In the genomic region with DNA sequence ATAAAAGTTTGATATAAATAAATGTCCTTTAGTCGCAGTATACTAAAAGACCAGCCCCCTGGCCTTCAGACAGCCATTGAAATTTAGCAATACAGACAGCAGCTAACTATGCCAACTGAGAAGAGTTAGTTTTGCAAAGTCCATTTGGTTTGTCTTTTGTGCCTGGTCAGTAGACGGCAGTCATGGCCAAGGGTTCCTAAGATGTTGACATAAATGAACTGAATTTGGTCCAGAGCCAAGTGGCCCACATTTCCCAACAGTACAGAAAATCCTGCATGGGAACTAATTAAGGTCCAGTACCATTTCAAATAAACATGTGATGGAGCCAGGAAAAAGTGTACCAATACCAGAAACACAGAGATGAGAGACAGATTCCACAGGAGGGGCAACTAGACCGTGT, we compare ENCODE assay signal across 19 mouse cellular contexts.
DNase-seq lines count a peak whose midpoint lies in the region; ATAC-seq and TF ChIP-seq lines count a peak whose summit lies in the region.
"Had no signal": no experiment of that assay in that cellular context is flagged by ENCODE, and none has a peak within 500 bp of the region (broad histone marks: within the 10 kb centered on the region; RNA-seq: fewer than 3 reads in every experiment).

No protein-coding gene starts in this region.

- TF ChIP-seq CTCF in brain, embryonic 14.5 days (IDR thresholded peaks at IDR 0.05; ENCODE audit: borderline replicate concordance, extremely low read depth, insufficient read depth, insufficient read length), result no peak

- H3K9ac ChIP-seq in embryonic facial prominence, embryonic 14.5 days (ENCODE audit: low read depth, low read length), result no peak overlapping the region
- H3K9ac ChIP-seq in kidney, embryonic 15.5 days, result no peak overlapping the region
- H3K9ac ChIP-seq: hindbrain, embryonic 15.5 days; midbrain, embryonic 13.5 days; stomach, embryonic 15.5 days had no signal

- no peaks in the 10 kb centered on the region for H3K4me1 ChIP-seq in embryonic facial prominence, embryonic 14.5 days (ENCODE audit: control insufficient read depth, insufficient read depth, low read length)
- no peaks in the 10 kb centered on the region for H3K4me1 ChIP-seq in embryonic facial prominence, embryonic 10.5 days
- no peaks in the 10 kb centered on the region for H3K4me1 ChIP-seq in kidney, embryonic 15.5 days
- H3K4me1 ChIP-seq: hindbrain, embryonic 15.5 days; midbrain, embryonic 13.5 days; stomach, embryonic 15.5 days had no signal

- 74% methylated on average over 3 of the region's 3 CpGs for WGBS in embryonic facial prominence, embryonic 14.5 days
- WGBS in embryonic facial prominence, embryonic 10.5 days, result 91% methylated on average over 3 of the region's 3 CpGs
- 73% methylated on average over 3 of the region's 3 CpGs for WGBS in kidney, embryonic 15.5 days

- no peak overlapping the region for H3K4me2 ChIP-seq in embryonic facial prominence, embryonic 14.5 days (ENCODE audit: low read depth, low read length)
- H3K4me2 ChIP-seq in kidney, embryonic 15.5 days, result no peak overlapping the region
- H3K4me2 ChIP-seq: hindbrain, embryonic 15.5 days; liver, embryonic 11.5 days; midbrain, embryonic 13.5 days; stomach, embryonic 15.5 days had no signal

- intact Hi-C loops in gastrocnemius, postnatal 14 days (cut with DNase I; ENCODE audit: low total_unique reads), result no loop called here

- H3K9me3 ChIP-seq in embryonic facial prominence, embryonic 14.5 days (ENCODE audit: control insufficient read depth, low read length), result no peaks in the 10 kb centered on the region
- no peaks in the 10 kb centered on the region for H3K9me3 ChIP-seq in embryonic facial prominence, embryonic 10.5 days
- no peaks in the 10 kb centered on the region for H3K9me3 ChIP-seq in kidney, embryonic 15.5 days (replicated peaks)
- H3K9me3 ChIP-seq: heart, embryonic 10.5 days; hindbrain, embryonic 15.5 days; midbrain, embryonic 13.5 days; stomach, embryonic 15.5 days had no signal

- no peak overlapping the region for H3K27ac ChIP-seq in embryonic facial prominence, embryonic 14.5 days (replicated peaks; ENCODE audit: low read depth, low read length)
- H3K27ac ChIP-seq in embryonic facial prominence, embryonic 10.5 days (replicated peaks), result no peak overlapping the region
- no peak overlapping the region for H3K27ac ChIP-seq in kidney, embryonic 15.5 days
- H3K27ac ChIP-seq: gastrocnemius, adult 2 months; heart, embryonic 10.5 days; hindbrain, embryonic 15.5 days; layer of hippocampus, adult 2 months; midbrain, embryonic 13.5 days; stomach, embryonic 15.5 days had no signal

- no peak for TF ChIP-seq POLR2A in brain, embryonic 14.5 days (IDR thresholded peaks at IDR 0.05; ENCODE audit: borderline replicate concordance, extremely low read depth, insufficient read depth, insufficient read length, poor library complexity, severe bottlenecking)

- no peak for ATAC-seq in embryonic facial prominence, embryonic 14.5 days (ENCODE audit: low read depth)
- ATAC-seq in kidney, embryonic 15.5 days (replicated peaks; ENCODE audit: low FRiP score), result no peak
- ATAC-seq: forebrain, embryonic 16.5 days; midbrain, embryonic 13.5 days had no signal

- DNase-seq in embryonic facial prominence, embryonic 14.5 days (ENCODE audit: low spot score), result peak; percentile 4
- no peak for DNase-seq in embryonic facial prominence, embryonic 10.5 days (ENCODE audit: low spot score)
- DNase-seq in kidney, postnatal 36 days, result peak; percentile 35 to 53
- DNase-seq in brain, embryonic 14.5 days (ENCODE audit: low read depth), result peak; percentile 37
- DNase-seq in lung, postnatal 25 days (ENCODE audit: low spot score), result peak; percentile 29
- DNase-seq in gastrocnemius, postnatal 14 days, result no peak
- no peak for DNase-seq in layer of hippocampus, postnatal 36 days
- DNase-seq: cerebellum, postnatal 36 days; gastrocnemius, adult 2 months; left cerebral cortex, postnatal 4 days; spleen, adult 18-20 months had no signal

- no peaks in the 10 kb centered on the region for H3K27me3 ChIP-seq in embryonic facial prominence, embryonic 14.5 days (replicated peaks; ENCODE audit: control insufficient read depth, insufficient read depth, low read length)
- H3K27me3 ChIP-seq in embryonic facial prominence, embryonic 10.5 days (replicated peaks; ENCODE audit: low read depth, poor library complexity, severe bottlenecking), result no peaks in the 10 kb centered on the region
- H3K27me3 ChIP-seq in kidney, embryonic 15.5 days, result no peaks in the 10 kb centered on the region
- H3K27me3 ChIP-seq: hindbrain, embryonic 15.5 days; midbrain, embryonic 13.5 days; stomach, embryonic 15.5 days had no signal

- H3K36me3 ChIP-seq in embryonic facial prominence, embryonic 14.5 days (ENCODE audit: control insufficient read depth, insufficient read depth, low read length), result peaks cover 28% of the 10 kb centered on the region
- H3K36me3 ChIP-seq in embryonic facial prominence, embryonic 10.5 days (replicated peaks), result no peaks in the 10 kb centered on the region; the same call in 1 of the 2 replicates
- H3K36me3 ChIP-seq in kidney, embryonic 15.5 days, result peaks cover 52% of the 10 kb centered on the region
- H3K36me3 ChIP-seq: hindbrain, embryonic 15.5 days had no signal

- no peak overlapping the region for H3K4me3 ChIP-seq in embryonic facial prominence, embryonic 14.5 days (ENCODE audit: low read depth, low read length)
- no peak overlapping the region for H3K4me3 ChIP-seq in embryonic facial prominence, embryonic 10.5 days
- H3K4me3 ChIP-seq in kidney, embryonic 15.5 days (replicated peaks), result no peak overlapping the region
- H3K4me3 ChIP-seq: gastrocnemius, adult 2 months; heart, embryonic 10.5 days; hindbrain, embryonic 15.5 days; layer of hippocampus, adult 2 months; midbrain, embryonic 13.5 days; stomach, embryonic 15.5 days had no signal

Comparison
In these comparisons a context has a peak if more than half of its experiments do, and no peak if none do; other contexts are left out.
1. DNase-seq: peak in embryonic facial prominence, embryonic 14.5 days (single experiment), kidney, postnatal 36 days (2 of 2), brain, embryonic 14.5 days (single experiment) and lung, postnatal 25 days (single experiment); none in embryonic facial prominence, embryonic 10.5 days (single experiment), gastrocnemius, postnatal 14 days (single experiment) and layer of hippocampus, postnatal 36 days (0 of 2).